Mouse (Mus musculus): ENCODE data around the gene Pitpnm1.
"Not testable (repeated sequence)": the region's sequence is repeated elsewhere in the genome, so short reads cannot be mapped to it uniquely, and the experiment has no call there.

Pitpnm1 gene

DNA sequence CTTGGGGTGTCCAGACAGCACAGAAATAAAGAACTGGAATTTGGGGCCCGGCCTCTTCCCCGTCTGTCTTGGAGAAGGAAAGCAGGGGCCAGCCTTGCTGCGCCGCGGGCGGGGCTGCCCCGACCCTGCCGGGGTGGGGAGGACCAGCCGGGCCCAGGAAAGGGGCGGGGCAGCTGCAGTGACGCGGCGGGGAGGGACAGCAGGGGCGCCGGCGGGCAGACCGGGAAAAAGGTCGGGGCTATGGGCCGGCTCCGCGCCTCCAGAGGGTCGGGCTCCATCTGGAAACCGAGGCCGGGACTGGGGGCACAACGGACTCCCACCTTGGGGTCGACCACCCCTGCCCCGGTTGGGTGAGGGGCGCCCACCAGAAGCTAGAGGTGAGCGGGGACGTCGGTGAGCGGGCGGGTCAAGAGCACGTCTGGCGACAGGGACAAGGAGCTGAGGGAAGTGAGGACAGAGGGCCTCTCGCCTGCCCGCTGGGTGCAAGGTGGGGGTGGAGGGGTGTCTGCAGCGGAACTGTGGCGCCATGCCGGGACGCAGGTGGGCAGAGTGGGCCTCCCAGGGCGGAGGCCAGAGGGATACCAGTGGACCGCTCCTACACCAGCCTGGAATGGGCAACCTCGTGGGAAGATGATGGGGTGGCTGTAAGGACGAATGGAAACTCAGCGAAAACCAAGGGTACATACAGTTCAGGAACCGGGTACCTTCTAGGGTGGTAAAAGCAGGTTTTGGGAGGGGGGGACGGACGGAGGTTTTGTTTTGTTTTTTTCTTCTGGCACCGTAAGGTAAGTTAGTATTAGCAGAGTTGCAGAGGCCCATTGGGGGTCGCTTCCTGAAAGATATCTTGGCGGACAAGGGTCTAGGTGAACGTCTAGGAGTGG is at the start of gene Pitpnm1:
TSS of gene Pitpnm1 (plus strand) at position 162 of the 881 bp plus-strand sequence.
- DNase-seq (ENCODE audit: low read depth, low spot score): no peak

DNA sequence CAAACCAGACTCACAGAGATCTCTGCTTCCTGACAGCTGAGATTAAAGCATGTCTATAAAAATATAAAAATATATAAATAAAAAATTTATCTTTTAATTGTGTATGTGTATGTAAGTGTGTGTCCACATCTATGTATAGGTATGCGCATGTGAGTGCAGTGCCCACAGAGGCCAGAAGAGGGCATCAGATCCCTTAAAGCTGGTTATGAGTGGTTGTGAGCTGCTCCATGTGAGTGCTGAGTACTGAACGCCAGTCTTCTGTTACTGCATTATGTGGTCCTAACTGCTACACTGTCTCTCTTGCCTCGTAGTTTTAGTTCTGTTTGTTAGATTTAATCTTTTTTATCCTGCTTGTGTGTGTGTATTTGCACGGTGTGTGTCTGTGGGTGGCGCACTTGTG is 48.8 kb upstream of the Pitpnm1 start:
- no peak for DNase-seq (ENCODE audit: low read depth, low spot score)

DNA sequence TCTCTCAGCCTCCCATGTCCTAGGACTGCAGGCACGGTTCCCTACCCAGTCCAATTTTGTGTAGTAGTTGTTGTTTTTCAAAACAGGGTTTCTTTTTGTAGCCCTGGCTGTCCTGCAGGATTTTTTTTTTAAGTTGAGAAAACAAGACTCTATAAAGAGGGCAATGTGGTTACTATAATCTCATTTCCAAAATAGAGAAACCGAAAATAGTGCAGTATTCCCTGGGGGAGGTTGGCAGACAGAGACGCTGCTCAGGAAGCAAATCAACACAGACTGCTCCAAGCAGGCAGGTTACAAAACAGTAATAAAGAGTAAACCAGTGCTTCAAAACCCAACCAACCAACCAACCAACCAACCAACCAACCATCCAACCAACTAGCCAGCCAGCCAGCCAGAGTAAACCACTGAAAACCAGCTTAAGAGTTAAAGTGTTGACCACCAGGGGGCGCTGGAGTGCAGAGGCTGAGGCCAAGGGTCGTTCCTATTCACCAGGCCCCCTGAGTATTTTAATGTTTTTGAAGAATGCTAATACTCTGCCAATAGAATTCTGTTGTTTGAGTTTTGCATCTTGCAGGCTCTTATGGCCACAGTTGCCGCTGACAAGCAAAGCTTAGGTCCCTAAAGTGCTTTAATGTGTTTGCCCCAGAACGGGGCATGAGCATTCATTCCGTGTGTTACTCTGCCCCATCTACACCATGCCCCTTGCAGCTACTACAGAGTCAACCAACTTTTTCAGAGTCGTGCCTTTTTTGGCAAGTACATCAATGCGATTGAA is 47.9 kb upstream of the Pitpnm1 start:
- DNase-seq (ENCODE audit: low read depth, low spot score): peak; percentile 67

DNA sequence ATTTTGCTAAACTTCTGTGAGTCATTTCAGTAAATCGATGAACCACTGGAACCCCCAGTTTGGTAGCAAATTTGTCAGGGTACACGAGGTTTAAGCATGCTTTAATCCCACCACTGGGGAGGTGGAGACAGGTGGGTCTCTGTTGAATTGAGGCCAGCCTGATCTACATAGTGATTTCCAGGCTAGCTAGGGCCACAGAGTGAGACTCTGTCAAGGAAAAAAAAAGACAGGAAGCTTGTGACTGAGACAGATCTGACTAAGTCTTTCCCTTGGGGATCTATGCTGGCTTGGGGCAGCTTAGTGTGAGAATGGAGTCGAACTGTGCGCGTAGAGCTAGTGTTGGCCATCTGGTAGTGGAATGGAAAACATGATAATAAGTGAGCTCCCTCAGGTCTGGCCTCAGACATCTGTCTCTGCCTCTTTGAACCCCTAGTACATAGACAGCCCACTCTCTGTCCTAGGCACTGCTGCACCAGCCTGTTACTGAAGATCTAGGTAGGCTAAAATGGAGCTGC is 47.2 kb upstream of the Pitpnm1 start:
- no peak for DNase-seq (ENCODE audit: low read depth, low spot score)

DNA sequence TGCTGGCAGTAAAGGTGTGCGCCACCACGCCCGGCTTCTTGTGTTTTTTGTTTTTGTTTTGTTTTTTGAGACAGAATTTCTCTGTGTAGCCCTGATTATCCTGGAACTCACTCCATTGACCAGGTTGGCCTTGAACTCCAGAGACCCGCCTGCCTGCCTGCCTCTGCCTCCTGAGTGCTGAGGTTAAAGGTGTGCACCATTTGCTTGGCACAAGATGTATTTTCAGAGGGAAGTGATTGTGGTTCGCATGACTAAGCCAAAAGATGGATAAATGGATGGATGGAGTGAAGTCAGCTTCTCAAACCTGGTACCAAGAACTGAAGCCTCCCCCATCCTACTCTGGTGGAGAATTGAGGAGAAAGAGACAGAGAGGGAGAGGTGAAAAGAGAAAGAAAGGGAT is 45.2 kb upstream of the Pitpnm1 start:
- no peak for DNase-seq (ENCODE audit: low read depth, low spot score)

DNA sequence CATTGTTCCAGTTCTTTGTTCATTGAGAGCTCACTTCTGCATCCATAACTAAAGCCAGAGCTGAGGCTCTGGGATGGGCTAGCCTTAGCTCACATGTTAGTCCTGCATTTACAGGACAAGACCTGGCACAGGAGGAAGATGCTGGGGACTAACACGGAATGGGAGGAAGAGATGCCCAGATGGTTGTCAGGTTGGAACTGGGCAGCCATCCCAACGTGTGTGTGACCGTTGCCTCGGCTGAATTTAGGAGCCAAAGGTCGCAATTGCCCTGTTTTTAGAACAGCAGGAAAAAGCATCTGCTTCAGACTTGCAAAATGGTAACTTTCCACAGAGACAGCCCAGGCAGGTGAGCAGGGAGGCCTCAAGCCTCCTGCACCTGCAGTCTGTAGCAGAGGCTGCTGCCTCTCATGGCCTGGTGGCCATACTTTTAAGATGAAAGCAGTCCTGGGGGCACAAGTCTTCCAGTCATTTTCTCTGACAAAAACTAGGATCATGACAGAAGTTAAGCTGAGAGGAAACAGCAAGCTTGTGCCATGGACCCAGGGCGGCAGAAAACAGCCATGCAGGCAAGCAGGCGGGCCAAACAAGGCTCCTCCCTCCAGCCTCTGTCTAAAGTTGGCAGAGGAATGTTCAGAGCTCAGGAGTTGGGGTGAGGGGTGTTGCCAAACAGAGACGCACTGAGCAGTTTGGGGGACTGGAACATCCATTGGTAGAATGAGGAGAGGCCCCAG is 44.4 kb upstream of the Pitpnm1 start:
- no peak for DNase-seq (ENCODE audit: low read depth, low spot score)

DNA sequence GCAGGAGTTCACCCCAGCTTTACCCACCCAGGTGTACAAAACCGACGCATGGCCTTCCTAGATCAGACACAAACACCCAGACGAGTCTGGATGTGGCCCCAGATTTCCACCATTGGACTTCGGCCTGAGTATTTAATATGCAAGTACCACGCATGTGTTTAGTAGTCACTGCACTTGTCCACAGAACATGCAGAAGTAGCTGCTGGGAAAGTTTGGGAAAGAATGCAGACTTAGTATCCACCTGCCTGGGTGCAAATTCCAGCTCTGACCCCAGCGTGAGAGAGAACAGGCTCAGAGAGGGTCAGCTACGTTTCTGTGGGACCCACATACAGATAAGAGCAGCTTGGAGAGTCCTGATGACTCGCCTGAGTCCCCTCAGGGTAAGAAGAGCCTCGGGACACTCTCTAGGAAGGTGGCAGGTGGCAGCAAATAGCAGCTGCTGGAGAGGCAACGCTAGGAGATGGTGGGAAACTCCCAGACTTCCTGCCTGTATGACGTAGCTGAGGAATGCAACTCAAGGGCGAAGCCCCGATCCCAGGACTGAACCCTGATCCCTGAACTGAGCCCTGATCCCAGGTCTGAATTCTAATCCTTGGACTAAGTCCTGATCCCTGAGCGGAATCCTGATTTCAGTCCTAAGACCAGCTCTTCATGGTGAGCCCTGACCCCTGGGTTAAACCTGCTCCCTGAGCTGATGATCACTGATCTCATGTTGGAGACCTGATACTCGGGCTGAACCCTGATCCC is 43.7 kb upstream of the Pitpnm1 start:
- no peak for DNase-seq (ENCODE audit: low read depth, low spot score)

DNA sequence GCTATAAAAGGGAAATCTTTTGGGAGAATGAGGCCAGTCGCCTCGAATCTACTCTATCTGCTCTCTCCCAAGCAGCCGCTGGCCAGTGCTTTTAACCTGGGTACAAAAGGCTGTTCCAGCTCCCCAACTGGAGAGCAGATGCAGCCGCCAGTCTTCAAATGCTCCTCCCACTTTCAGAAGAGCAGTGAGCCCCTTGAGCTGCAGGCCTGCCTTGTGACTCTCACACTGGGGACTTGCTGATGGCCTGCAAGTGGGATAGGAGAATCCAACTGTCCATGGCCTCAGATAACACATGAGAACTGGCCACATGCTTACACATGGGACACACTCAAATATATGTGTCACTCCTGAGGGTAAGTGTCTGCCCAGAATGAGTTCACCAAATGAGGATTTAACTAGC is 43.1 kb upstream of the Pitpnm1 start:
- DNase-seq (ENCODE audit: low read depth, low spot score): no peak

DNA sequence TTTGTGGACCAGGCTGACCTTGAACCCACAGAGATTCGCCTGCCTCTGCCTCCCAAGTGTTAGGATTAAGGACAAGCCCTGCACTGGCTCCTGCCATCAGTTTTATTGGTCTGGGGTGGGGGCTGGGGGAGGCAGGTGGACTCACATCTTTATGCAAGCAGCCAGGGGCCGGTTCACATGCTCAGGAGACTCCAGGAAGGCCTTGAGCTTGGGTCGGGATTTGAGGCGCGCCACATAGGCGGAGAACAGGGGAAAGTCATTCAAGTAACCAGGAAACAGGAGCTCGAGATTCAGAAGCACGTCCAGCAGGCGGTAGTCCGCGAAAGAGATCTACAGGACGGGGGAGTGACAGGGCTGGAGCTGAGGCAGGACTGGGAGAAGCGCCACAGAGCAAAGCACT is 42.4 kb upstream of the Pitpnm1 start:
- DNase-seq (ENCODE audit: low read depth, low spot score): no peak

DNA sequence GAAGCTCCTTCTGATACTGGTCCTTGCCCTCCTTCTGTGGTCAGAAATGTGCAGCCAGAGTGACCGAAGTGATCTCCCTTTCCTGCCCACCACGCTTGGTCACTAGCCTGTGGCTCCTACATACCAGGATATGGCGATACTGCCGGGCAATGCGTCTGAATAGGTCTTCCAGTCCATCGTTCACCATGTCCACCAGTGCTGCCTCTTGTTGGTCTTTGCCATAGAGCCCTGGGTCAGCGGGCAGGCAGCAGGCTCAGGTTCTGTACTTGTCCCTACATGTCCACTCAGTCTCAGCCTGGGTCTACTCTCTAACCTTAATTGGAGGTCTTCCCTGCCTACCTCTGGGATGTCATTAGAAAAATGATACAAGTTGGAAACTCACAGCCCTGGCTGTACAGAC is 41.8 kb upstream of the Pitpnm1 start:
- DNase-seq (ENCODE audit: low read depth, low spot score): no peak

DNA sequence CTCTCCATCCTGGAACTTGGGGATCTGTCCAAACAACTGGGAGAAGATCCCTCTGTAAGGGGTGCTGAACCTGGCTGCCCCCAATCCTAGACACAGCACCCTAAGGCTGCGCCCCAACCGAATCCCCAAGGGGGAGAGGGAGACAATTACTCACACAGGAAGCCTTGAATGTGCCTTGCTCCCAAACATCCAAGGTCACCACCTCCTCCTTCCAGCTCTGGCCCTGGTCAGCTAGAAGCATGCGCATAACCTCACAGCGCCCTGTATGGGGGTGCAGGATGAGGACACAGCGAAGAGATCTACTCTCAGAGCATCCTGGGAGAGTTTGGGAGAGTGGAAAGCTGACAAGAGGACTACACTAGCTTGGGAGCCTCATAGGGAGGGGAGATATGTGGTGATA is 41.2 kb upstream of the Pitpnm1 start:
- no peak for DNase-seq (ENCODE audit: low read depth, low spot score)

DNA sequence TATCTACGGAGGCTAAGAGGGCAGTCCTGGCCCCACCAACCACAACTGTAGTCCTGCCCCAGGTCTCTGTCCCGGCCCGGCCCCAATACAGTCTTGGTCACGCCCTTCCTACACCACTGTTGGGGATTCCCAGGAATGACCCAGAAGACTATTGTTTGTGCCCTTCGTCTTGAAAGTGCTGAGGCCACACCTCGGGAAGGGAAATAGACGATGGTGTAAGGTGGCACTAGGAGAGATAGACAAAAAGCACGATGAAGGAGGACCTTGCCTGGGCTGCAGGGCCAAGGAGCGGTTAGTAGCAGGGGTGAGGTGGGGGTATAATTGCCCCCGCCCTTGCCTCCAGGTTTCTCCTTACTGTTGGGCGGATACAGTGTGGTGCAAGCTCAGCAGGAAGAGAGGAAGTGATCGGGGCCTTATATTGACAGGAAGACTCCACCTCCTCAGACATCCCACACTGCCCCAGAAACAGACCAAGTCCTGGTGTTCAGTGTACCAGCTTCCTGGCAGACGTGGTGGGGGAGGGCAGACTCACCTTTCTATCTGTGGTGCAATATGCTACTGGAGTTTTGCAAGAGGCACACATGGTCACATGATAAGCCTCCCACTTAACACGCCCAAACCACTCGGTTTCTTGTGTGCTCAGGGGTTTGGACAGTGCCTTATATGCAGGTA is 40.6 kb upstream of the Pitpnm1 start, which contains the start of gene Gstp3:
TSS of gene Gstp3 (minus strand) at position 501 of the 672 bp plus-strand sequence.
- DNase-seq (ENCODE audit: low read depth, low spot score): no peak

DNA sequence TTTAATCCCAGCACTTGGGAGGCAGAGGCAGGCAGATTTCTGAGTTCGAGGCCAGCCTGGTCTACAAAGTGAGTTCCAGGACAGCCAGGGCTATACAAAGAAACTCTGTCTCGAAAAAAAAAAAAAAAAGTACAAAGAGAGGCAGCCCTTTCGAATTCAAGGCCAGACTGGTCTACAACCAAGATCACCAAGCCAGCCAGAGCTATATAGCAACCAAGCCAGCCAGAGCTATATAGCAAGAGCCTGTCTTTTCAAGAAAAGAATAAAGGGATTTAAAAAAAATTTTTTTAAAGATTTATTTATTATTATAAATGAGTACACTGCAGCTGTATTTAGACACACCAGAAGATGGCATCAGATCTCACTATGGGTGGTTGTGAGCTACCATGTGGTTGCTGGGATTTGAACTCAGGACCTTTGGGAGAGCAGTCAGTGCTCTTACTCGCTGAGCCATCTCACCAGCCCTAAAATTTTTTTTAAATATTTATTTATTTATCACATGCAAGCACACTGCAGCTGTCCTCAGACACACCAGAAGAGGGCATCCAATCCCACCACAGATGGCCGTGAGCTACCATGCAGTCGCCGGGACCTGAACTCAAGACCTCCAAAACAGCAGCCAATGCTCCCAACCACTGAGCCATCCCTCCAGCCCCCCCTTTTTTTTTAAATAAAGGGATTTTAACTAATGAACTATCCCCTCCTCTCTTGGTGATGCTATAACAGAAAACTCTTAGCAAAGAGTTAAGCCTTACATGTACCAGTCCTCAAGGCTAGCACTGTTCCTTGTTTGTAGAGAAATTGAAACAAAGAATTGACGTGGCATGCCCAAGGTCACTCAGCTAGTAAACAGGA is 39.5 kb upstream of the Pitpnm1 start:
- not testable (repeated sequence) for DNase-seq (ENCODE audit: low read depth, low spot score)

DNA sequence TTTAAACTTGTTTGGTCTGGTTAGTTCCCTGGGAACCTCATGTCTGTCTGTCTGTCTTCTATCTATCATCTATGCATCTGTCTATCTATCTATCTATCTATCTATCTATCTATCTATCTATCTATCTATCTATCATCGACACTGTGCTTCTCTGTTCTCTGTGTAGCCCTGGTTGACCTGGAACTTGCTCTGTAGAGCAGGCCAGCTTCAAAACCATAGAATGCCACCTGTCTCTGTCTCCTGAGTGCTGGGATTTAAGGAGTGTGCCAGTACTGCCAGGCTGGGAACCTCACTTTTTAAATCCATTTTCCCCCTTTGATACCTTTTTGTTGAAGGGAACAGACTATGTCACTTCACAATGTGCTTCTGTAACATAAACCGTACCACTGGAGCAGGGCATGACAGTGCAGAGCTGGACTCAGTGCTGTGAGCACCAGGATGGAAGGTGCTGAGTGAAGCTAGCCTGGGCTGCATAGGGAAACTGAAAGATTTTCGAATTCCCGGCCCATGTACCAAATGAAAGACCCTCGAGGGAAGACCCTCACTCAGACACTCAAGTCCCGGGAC is 38.8 kb upstream of the Pitpnm1 start:
- DNase-seq (ENCODE audit: low read depth, low spot score): no peak

DNA sequence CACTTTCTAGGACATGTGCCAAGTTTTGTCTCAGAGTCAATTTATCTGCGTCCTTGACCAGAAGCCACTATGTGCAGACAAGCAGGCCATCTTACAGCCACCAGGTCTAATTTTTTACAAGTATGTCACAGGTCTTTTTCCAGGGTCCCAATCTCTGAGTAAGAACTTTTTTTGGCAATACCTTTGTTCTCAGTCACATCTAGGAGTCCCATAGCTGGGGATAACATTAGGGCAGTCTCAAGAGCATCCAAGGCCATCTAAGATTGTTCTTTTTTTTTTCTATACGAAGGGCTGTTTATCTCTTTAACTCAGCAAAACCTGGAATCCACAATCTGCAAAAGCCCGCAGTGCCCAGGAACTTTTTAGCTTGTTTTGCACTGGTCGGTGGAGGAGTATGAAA is 36.4 kb upstream of the Pitpnm1 start:
- DNase-seq (ENCODE audit: low read depth, low spot score): not testable (repeated sequence)

DNA sequence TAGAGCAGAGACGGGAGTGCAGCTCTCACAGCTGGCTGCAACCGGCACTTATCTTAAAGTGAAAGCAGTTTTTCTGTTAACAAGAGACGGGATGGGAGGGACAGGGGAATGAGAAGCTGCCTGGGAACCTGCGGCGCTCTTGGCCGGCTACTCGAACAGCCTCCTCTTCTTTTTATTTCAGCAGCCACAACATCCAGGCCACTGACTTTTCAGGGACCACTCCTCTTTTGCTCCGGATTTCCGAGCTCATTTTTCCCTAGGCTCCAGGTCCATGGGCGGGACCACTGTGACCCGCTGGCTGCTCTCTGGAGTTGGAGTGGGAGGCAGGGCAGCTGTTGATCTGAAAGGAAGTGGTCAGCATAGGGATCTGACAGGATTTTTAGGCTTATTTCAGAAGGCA is 35.3 kb upstream of the Pitpnm1 start:
- DNase-seq (ENCODE audit: low read depth, low spot score): not testable (repeated sequence)

DNA sequence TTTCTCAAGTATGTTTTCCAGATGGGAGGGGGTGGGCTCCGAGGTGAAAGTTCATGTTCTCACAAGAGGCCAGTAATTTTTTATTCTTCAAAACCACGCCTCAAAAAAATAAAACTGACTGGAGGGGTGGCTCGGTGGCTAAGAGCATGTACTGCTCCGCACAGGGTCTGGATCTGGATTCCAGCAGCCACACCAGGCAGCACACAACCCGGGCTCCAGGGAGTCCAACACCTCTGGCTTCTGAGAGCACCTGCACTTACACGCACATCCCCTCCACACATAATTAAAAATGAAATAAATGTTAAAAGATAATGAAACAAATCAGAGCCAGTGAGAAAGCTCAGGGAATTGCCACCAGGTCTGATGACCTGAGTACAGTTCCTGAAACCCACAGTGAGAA is 33.5 kb upstream of the Pitpnm1 start:
- DNase-seq (ENCODE audit: low read depth, low spot score): no peak

DNA sequence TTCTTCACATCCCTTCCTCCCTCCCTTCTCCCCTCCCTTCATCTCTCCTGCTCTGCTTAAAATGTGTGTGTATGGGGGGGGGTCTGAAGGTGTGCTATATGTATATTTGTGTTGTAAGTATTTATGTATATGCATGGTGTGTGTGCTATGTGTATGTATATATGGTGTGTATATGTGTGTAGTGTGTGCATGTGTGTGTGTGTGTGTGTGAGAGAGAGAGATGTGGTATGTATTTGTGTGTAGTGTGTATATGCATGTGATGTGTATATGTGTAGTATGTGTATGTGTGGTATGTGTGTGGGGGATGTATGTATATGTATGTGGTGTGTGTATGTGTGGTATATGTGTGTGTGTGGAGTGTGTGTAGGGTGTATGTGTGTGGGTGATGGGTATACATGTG is 32.9 kb upstream of the Pitpnm1 start:
- no peak for DNase-seq (ENCODE audit: low read depth, low spot score)

DNA sequence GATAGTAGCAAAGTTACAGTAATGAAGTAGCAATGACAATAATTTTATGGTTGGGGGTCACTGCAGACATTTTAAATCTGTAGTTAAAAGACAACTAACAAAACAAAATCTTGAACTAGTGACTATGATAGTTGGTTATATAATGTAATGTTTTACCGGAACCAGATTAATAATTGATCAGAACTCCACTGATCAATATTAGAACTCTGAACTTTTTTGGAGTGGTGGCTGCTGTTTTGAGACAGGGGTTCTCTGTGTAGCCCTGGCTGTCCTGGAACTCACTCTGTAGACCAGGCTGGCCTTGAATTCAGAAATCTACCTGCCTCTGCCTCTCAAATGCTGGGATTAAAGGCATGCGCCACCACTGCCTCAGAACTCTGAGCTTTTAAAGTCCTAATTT is 31.6 kb upstream of the Pitpnm1 start:
- DNase-seq (ENCODE audit: low read depth, low spot score): not testable (repeated sequence)

Data from forelimb bud, embryonic 11.5 days (tissue).